Mouse (Mus musculus): ENCODE results near the gene Zfp422.

DNA sequence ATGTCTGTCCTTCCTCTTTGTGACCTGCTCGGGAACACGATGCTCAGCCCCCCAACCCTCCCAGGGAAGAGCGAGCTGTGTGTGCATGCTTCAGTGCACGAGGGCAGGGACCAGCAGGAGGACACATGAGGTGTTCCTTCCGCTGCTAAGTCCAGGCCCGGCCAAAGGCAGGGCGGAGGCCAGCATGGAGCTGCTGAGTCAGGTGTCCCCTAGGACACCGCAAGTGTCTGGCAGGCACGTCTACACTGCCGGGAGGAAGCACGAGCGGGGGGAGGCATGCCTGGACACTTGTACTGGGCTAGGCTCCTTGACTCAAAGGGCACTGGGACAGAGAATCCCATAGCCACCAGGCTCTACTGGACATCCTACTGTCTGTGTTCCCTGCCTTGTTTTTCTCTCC lies 19.0 kb upstream of the Zfp422 start:
- TF ChIP-seq NANOG (IDR thresholded peaks at IDR 0.05; ENCODE audit: borderline replicate concordance, low read length) (no peak), CTCF (conservative IDR thresholded peaks at IDR 0.05; ENCODE audit: low read length) (no peak), POU5F1 (IDR thresholded peaks at IDR 0.05; ENCODE audit: borderline replicate concordance, low read length) (no peak)

All from E14TG2a.4 (cell line).